9 mouse cellular contexts compared by ENCODE assay signal in the genomic region with DNA sequence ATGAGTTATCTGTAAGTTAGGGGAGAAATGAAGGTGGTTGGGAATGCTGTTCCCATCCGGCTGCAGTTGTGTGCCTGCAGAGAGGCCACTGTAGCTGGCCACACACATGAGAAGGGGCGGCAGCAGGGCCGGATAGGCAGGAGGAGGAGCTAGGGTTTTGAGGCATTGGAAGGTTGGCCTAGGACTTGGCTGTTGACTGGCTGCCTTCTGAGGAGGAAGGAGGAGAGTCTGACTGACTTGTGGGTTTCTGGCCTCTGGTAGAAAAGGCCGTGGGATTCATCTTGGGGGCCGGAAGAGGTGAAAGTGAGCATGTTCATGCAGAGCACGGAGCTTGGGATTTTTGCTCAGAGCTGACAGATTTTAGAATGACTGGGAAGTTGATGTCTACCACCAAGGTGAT. TPM values are rescaled to one million over a fixed set of nuclear protein-coding genes. Genes with fewer than 3 reads are reported as not detected.
A peak's percentile ranks its signal among the peaks of the same experiment; 100 is the strongest.
DNase-seq lines count a peak whose midpoint lies in the region; ATAC-seq and TF ChIP-seq lines count a peak whose summit lies in the region.
"Had no signal": no experiment of that assay in that cellular context is flagged by ENCODE, and none has a peak within 500 bp of the region (broad histone marks: within the 10 kb centered on the region; RNA-seq: fewer than 3 reads in every experiment).

No protein-coding gene starts in this region.

- no peak overlapping the region for H3K4me3 ChIP-seq in kidney, adult 2 months (ENCODE audit: insufficient read depth, low read depth, low read length)
- peak overlapping the region; percentile 79 for H3K4me3 ChIP-seq in megakaryocyte, embryonic 14.5 days (replicated peaks)
- H3K4me3 ChIP-seq in midbrain, embryonic 15.5 days, result no peak overlapping the region
- H3K4me3 ChIP-seq: heart, adult 2 months had no signal

- no peak overlapping the region for H3K9ac ChIP-seq in midbrain, embryonic 15.5 days

- H3K4me2 ChIP-seq in midbrain, embryonic 15.5 days, result no peak overlapping the region

- WGBS in kidney, adult 2 months, result 40% methylated on average over 6 of the region's 6 CpGs
- 72% methylated on average over 6 of the region's 6 CpGs for WGBS in midbrain, embryonic 15.5 days

- no peaks in the 10 kb centered on the region for H3K9me3 ChIP-seq in megakaryocyte, embryonic 14.5 days
- no peaks in the 10 kb centered on the region for H3K9me3 ChIP-seq in midbrain, embryonic 15.5 days

- no peak for TF ChIP-seq POLR2A in kidney, adult 2 months (IDR thresholded peaks at IDR 0.05; ENCODE audit: low read depth, low read length)

- DNase-seq in adrenal gland, postnatal 14 days, result peak; percentile 61
- no peak for DNase-seq in adrenal gland, adult 18-20 months (ENCODE audit: low spot score in 2 of 2)
- peak; percentile 75 for DNase-seq in T-cell, adult 2 months (ENCODE audit: low spot score)
- peak; percentile 73 for DNase-seq in kidney, adult 2 months
- no peak for DNase-seq in left cerebral cortex, adult 18-20 months (ENCODE audit: low spot score in 2 of 2)
- DNase-seq in cerebellum, adult 11 months, result no peak

- H3K4me1 ChIP-seq in kidney, adult 2 months (ENCODE audit: control insufficient read depth, insufficient read depth, low read length), result peaks cover 55% of the 10 kb centered on the region
- peaks cover 60% of the 10 kb centered on the region for H3K4me1 ChIP-seq in megakaryocyte, embryonic 14.5 days
- H3K4me1 ChIP-seq in midbrain, embryonic 15.5 days, result no peaks in the 10 kb centered on the region; the same call in 1 of the 2 replicates

- no peaks in the 10 kb centered on the region for H3K36me3 ChIP-seq in kidney, adult 2 months (ENCODE audit: control insufficient read depth, insufficient read depth, low read length)
- H3K36me3 ChIP-seq in megakaryocyte, embryonic 14.5 days (replicated peaks; ENCODE audit: low read length), result peaks cover 52% of the 10 kb centered on the region
- no peaks in the 10 kb centered on the region for H3K36me3 ChIP-seq in midbrain, embryonic 15.5 days (replicated peaks)

- H3K27ac ChIP-seq in kidney, adult 2 months (ENCODE audit: insufficient read depth, low read depth, low read length), result no peak overlapping the region
- H3K27ac ChIP-seq in midbrain, embryonic 15.5 days, result no peak overlapping the region

- no peak for TF ChIP-seq CTCF in kidney, adult 2 months (conservative IDR thresholded peaks at IDR 0.05; ENCODE audit: insufficient read depth, insufficient read length, low read depth, low read length)

- no peak for ATAC-seq in midbrain, embryonic 15.5 days (replicated peaks)

- H3K27me3 ChIP-seq in kidney, adult 2 months (replicated peaks; ENCODE audit: control insufficient read depth, insufficient read depth, low read length), result no peaks in the 10 kb centered on the region
- H3K27me3 ChIP-seq in megakaryocyte, embryonic 14.5 days (replicated peaks), result no peaks in the 10 kb centered on the region
- H3K27me3 ChIP-seq in midbrain, embryonic 15.5 days (replicated peaks), result no peaks in the 10 kb centered on the region

RNA-seq across cellular contexts. Expression of gene Jade1, which starts 32.1 kb away (rescaled TPM):
- total RNA-seq in adrenal gland, postnatal 14 days (2021), result 42.8 and 43.5 TPM in 2 replicates
- total RNA-seq in adrenal gland, adult 18-20 months (2021), result 10 to 100 TPM; 42.0 to 46.9 TPM
- polyA plus RNA-seq in kidney, adult 2 months (2012; rRNA removed), result 29.9 and 30.2 TPM in 2 replicates
- 1.5 TPM in 1 of 2 replicates, not detected in the other for polyA plus RNA-seq in megakaryocyte, embryonic 14.5 days (2012; ENCODE audit: insufficient read depth, low replicate concordance)
- 13.8 and 14.0 TPM in 2 replicates for polyA plus RNA-seq in midbrain, embryonic 15.5 days (2015; fragmentation: Nextera tagmentation; extraction: Ambion mirVana)
- total RNA-seq in left cerebral cortex, adult 18-20 months (2021), result 10 to 100 TPM; 45.8 to 48.6 TPM

Comparison
In these comparisons a context has a peak if more than half of its experiments do, and no peak if none do; other contexts are left out.
1. DNase-seq: peak in adrenal gland, postnatal 14 days (single experiment), T-cell, adult 2 months (single experiment) and kidney, adult 2 months (single experiment); none in adrenal gland, adult 18-20 months (0 of 2), left cerebral cortex, adult 18-20 months (0 of 2) and cerebellum, adult 11 months (single experiment).